Mouse (Mus musculus): ENCODE data around the gene Tmcc3.

- no peak for TF ChIP-seq CTCF (IDR thresholded peaks at IDR 0.05; ENCODE audit: insufficient read depth, low read depth, low read length)
- no peak for TF ChIP-seq POLR2A (IDR thresholded peaks at IDR 0.05; ENCODE audit: insufficient read depth, low read depth, low read length)
Measured at GRCm38 (mm10) chr10:94344631-94345417, 33.1 kb downstream of the Tmcc3 start.
